Mouse (Mus musculus) bone marrow, adult 2 months (tissue): ENCODE measurements around the gene Psapl1.

ENCODE experiments used
- CTCF ChIP-seq: fragments of 200-500 bp; IDR thresholded peaks from 2 replicates; pipeline ENCODE4 v1.5.1; 2011; ENCODE audit warnings: low read length, control low read depth; ENCODE audit not compliant: control insufficient read depth, insufficient read depth
- POLR2A ChIP-seq: fragments of 200-500 bp; IDR thresholded peaks from 2 replicates; pipeline ENCODE4 v1.6.1; 2011; ENCODE audit warnings: low read depth, mild to moderate bottlenecking, control low read depth, low read length, borderline replicate concordance; ENCODE audit not compliant: control insufficient read depth

DNA sequence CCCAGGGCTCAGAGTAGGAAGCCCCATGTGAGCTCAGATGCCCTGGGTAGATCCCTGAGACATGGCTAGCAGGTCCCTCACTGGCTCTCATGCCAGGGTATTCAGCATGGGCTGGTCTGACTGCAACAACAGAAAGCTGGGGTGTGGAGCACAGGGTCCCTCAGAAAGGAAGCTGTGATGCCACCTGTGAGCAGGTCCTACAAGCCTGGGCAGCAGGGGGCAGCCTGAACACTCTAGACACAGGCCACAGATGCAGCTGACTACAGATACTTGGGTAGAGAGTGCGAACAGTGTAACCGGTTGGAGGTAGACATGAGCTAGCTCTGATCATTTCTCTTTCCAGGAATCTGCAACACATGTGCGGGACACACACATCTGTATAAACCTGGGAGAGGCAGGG lies 11.9 kb upstream of the Psapl1 start:
- 0 out of 2 replicates have a peak, but pooled peaks have one; percentile 23 for TF ChIP-seq CTCF
- no peak for TF ChIP-seq POLR2A
